Mouse (Mus musculus) T-helper 2 cell (primary cell): ENCODE results near the gene Zkscan4.

Experiments
- in situ Hi-C: fragments of 300-600 bp; cut with MboI, MseI; formaldehyde crosslinking; loops from one replicate; pipeline ENCODE4 v1.15.1; 2025; ENCODE audit warnings: high pct_unique_total_duplicates

The Zkscan4 gene

DNA sequence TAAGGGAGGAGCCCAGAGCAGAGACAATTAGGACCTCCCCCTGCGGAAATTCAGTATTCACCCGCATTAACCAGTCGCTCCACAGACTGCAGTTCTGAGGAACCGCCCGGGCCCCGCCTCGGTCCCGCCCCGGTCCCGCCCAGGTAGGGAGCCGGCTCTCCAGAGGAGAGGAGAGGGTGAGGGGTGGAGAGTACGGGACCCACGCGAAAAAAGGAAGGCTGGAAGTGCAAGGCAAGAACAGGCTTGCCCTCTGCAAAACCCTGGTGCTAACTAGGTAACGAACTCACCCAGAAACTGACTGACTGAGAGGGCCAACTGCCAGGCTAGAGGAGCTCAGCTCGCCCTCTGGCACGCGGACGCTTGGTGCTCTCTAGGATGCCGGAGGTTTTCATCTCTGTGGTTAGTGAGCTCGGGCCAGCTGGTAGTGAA, 27.5 kb downstream of the Zkscan4 start:
- in situ Hi-C loops, result no loop called here

DNA sequence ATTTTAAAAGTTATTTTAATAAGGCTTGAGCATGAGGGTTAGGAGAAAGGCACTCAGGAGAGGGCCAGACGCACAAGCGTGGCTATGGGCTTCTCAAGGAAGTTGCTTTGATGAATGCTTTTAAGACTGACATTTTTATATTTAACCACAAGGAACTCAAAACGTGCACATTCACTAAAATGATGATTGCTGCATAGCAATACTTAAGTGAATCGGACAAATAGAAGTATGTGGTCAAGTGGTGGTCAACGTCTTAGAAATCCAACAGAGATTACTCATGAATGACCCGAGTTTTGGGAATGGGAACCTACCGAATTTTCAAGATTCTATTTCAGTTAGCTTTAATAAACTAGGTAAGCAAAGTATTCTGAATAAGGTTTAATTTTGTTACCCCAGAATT, 51.4 kb downstream of the Zkscan4 start:
- in situ Hi-C loops, result no loop called here

DNA sequence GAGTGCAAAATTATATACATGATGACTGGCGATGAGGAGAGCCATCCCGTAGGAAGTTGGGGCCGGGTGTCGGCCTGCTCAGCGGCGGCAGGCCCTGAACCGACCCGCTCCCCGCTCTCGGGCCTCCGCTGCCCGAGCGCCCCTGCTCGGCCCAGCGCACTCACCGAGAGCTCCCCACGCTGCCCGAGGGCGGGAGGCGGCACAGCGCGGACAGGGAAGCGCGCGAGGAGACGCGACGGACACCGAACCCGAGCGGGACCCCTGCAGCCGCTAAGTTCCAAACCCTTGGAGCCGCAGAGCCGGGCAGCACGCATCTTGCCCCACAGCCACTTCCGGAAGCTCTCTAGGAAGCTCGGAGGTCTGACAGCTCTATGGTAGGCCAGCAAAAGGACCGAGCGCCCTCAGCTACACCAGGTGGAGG, 52.1 kb downstream of the Zkscan4 start, which contains the start of gene Zkscan8:
Gene Zkscan8 (minus strand): TSS at position 340 of the 421 bp plus-strand sequence.
- in situ Hi-C loops, result no loop called here
